9 mouse cellular contexts compared by ENCODE assay signal in the genomic region with DNA sequence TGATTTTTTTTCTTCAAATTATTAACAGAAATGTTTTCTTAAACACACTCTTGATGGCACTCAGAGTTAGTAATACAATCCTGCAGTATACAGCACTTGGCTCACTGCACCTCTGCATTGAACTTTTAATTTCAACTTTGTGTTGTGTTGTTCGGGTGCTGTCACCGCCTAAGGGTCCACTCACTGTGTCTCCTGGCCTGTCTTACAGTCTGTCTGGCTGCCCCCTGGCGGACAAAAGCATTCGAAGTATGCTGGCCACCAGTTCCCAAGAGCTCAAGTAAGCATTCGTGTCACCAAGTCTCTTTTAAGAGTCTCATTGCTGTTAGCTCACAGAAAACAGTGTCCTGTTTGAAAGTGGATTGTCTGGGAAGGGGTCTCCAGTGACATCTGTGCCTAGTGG.
A peak's percentile ranks its signal among the peaks of the same experiment; 100 is the strongest.
DNase-seq lines count a peak whose midpoint lies in the region; ATAC-seq lines count a peak whose summit lies in the region.
"Had no signal": no experiment of that assay in that cellular context is flagged by ENCODE, and none has a peak within 500 bp of the region (broad histone marks: within the 10 kb centered on the region; RNA-seq: fewer than 3 reads in every experiment).

No protein-coding gene starts in this region.

- no peaks in the 10 kb centered on the region for H3K36me3 ChIP-seq in forebrain, embryonic 10.5 days (replicated peaks)

- peak; percentile 85 for DNase-seq in cerebellum, postnatal 10 days
- no peak for DNase-seq in cerebellum, adult 9-11 months
- DNase-seq in urinary bladder, postnatal 14 days (ENCODE audit: low spot score) = peak; percentile 57
- DNase-seq in urinary bladder, postnatal 10 days (ENCODE audit: low spot score) = no peak
- peak; percentile 45 for DNase-seq in forebrain, embryonic 10.5 days (ENCODE audit: extremely low spot score, low spot score)
- peak; percentile 3 to 53 for DNase-seq in kidney, adult 8-10 months
- DNase-seq in lung, postnatal 36 days = peak; percentile 73

- H3K9me3 ChIP-seq in forebrain, embryonic 10.5 days = no peaks in the 10 kb centered on the region

- no peaks in the 10 kb centered on the region for H3K27me3 ChIP-seq in forebrain, embryonic 10.5 days (ENCODE audit: poor library complexity, severe bottlenecking)

- no peak overlapping the region for H3K27ac ChIP-seq in forebrain, embryonic 10.5 days

- ATAC-seq in erythroid progenitor cell, adult 5-6 weeks (replicated peaks; ENCODE audit: low FRiP score, poor library complexity, severe bottlenecking) = no peak

- 35% methylated on average over 5 of the region's 5 CpGs for WGBS in forebrain, embryonic 10.5 days

- H3K4me1 ChIP-seq in forebrain, embryonic 10.5 days = no peaks in the 10 kb centered on the region

- H3K4me3 ChIP-seq in forebrain, embryonic 10.5 days = no peak overlapping the region
- H3K4me3 ChIP-seq: myocyte had no signal

Comparison
In these comparisons a context has a peak if more than half of its experiments do, and no peak if none do; other contexts are left out.
1. DNase-seq: peak in cerebellum, postnatal 10 days (2 of 2), urinary bladder, postnatal 14 days (single experiment), forebrain, embryonic 10.5 days (single experiment), kidney, adult 8-10 months (2 of 2) and lung, postnatal 36 days (single experiment); none in cerebellum, adult 9-11 months (single experiment) and urinary bladder, postnatal 10 days (single experiment).